Mouse (Mus musculus) ZHBTc4 (cell line): Measurements from ENCODE around the gene Lima1.
"Not testable (repeated sequence)": the region's sequence is repeated elsewhere in the genome, so short reads cannot be mapped to it uniquely, and the experiment has no call there.

ENCODE experiments used
- DNase-seq: peaks from one replicate; pipeline ENCODE4 v3.0.0-alpha.2; 2011; ENCODE audit warnings: low read depth, low spot score

Lima1 gene

DNA sequence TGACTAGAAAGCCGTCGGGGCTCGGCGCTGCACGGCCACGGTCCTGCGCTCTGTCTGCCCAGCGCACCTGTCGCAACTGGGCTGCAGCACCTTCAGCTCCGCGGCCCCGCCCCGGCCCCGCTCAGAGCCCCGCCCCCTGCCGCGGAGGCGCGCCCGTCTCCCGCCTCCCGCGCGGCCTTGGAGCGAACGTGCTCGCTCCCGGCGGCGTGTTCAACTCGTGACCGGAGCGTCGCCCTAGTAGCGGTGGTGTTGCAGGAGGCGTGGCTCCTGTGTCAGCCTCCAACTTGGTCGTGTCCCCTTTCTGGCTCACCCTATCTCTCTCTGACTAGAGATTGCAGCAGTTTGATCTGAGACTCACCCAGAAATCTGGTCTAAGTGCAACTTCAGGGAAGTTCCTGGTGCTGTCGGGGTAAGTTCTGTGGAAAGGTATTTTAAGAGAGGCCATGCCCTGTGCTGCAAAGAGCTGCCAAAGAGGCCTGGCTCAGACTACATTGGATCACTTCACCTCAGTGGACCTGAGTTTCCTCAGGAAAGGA is at the start of gene Lima1:
Gene Lima1 (minus strand): TSS at position 123 of the 536 bp plus-strand sequence.
- peak; percentile 98 for DNase-seq

DNA sequence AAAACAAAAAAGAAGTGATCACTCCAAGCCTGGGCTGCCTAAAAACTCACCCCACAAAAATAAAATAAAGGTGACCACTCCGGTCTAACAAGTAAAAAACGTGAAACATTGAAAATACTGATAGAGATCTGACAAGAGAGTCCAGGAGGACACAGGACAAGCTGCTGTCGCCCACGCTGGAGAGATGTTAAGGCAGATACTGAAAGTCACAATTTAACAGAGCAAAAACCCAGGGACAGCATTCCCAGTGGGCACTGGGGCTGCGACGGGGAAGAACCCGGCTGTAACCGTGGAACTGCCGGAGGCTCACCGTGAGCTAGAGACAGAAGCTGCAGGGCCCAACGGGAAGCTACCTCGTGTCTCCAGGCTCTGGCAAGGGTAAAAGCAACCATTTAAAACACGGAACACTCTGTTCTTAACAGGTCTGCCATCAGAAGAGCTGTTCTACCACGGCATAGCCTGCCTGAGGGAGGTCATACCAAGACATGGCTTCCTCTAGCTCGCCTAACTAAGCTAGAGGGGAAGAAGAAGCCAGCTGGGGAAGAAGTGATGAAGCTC is 44.4 kb upstream of the Lima1 start:
- no peak for DNase-seq

DNA sequence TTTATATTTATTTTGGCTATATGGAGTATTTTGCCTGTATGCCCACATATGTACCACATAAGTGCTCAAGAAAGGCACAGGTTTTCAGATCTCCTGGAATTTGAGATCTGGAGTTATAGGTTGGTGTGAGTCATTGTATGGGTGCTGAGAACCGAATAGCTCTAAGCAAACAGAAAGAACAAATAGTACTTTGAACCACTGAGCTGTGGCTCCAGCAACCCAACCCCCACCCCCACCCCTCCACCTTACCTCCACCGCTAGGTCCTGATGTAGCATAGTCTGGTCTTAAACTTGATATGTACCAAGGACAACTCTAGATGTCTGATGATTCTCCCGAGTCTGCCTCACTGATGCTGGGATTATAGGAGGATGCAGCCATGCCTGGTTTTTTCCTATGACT is 42.0 kb upstream of the Lima1 start:
- DNase-seq: no peak

DNA sequence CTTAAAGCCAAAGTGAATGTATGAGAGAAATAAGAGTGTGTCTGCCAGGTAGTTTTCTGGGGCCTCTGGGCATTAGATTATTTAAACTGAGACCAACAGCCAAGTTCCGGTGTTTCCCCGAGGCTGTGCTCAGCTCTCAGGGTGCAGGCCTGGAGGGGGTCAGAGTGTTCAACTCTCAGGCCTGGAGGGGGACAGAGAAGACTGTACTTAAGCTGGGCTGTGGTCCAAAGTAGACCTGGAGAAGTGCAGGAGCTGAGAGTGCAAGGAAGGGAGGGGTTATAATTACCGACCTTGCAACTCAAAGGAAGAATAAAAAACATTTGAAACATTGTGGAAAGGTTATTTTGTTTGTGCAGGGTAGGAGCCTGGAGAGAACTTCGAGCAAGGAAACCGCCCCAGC is 39.4 kb upstream of the Lima1 start:
- DNase-seq: no peak

- DNase-seq: no peak
Observed at GRCm38 (mm10) chr15:99911785-99912184, 36.5 kb upstream of the Lima1 start.

GRCm38 (mm10) chr15:99909339-99909996 is 34.2 kb upstream of the Lima1 start:
- DNase-seq: peak; percentile 93

GRCm38 (mm10) chr15:99907514-99907913 is 32.3 kb upstream of the Lima1 start:
- no peak for DNase-seq

- no peak for DNase-seq
Observed at GRCm38 (mm10) chr15:99907041-99907440, 31.8 kb upstream of the Lima1 start.

DNA sequence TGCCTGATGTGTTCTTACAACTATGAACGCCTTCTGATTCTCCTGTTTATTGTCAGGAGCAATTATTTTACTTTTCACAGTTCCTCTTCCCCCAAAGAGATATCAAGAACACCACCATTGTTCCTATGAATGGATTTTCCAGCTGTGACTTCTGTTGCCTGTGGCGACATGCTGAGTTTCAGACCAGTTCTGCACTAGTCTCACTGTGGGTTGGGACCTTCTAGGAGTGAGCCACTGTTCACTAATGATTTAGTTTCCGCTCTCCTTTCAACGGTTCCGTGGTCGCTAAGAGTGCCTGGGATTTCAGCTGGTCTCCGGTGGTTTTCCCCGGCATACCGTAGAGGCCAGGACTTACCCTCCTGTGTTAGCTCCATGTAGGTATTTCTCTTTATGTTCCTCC is 29.6 kb upstream of the Lima1 start:
- no peak for DNase-seq

GRCm38 (mm10) chr15:99904333-99904732 is 29.1 kb upstream of the Lima1 start:
- peak; percentile 86 for DNase-seq

DNA sequence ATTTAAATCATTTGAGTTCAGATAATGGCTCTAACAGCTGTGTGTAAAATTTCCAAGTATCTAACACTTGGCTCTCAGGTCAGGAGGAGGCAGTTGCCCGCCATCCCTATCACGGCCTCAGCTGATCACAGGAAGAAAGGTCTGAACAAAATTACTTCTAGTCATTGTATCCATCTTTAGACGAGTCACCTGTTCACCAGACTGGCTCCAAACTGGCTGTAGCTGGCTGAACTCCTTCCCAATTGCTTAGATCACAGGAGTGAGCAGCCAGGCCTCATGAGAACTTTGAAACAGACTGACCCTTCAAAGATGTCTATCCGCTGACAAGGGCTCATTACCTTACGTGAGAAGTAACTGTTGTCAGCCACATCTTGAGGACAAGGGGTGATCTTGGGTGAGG is 28.0 kb upstream of the Lima1 start:
- DNase-seq: no peak

- DNase-seq: no peak
Observed at GRCm38 (mm10) chr15:99902786-99903185, 27.5 kb upstream of the Lima1 start.

DNA sequence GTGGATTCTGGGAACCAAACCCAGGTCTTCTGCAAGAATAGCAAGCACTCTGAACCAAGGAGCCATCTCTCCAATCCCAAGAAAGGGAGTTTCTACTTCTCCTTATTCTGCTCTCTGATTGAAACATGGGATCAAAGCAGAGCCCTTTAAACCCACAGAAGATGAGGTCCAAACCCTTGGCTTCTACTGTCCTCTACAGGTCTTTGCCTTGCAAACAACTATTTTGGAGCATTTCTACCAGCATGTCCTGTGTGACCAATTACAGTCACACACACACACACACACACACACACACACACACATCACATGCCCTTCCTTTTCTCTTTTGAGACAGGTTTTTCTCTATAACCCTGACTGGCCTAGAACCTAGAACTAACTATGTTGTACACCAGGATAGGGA is 21.4 kb upstream of the Lima1 start:
- DNase-seq: no peak

- DNase-seq: no peak
Observed at GRCm38 (mm10) chr15:99891355-99891754, 16.1 kb upstream of the Lima1 start.

DNA sequence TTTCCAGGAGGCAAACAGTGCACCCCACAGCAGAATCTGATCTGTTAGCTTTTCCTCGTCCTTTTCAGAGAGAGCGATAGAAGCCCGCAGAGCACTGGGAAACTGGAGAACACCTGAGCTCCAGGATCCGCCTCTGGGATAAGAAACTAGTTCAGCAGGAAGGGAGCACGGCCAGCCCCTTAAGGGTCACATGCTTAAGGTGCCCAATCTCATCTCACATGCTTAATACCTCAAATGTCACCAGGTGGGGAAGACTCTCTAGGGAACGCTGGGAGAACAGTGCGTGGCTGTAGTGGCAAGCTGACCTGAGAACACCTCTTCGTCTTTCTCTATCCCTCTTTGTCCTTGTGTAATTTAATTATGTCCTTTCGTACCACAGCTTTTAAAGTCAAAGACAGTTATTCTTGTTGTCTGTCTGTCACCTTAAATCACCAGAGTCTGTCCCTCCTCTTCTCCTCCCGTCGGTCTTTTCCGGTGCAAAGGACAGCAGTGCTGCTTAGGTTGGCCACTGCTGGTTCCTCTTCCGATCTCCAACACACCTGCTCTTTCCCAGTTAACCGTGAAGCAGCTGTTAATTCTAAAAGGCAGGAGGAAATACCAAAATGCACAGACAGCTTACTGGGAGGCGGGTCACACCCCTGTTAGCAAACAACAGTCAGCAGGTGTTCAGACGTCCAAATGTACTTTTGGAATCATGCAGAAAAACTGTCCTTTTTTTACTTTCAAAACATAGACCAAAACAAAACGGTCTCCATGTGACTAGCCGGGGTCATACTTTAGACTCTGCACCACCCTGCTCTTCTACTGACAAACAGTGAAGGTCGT is 15.4 kb upstream of the Lima1 start:
- DNase-seq: peak; percentile 47

DNA sequence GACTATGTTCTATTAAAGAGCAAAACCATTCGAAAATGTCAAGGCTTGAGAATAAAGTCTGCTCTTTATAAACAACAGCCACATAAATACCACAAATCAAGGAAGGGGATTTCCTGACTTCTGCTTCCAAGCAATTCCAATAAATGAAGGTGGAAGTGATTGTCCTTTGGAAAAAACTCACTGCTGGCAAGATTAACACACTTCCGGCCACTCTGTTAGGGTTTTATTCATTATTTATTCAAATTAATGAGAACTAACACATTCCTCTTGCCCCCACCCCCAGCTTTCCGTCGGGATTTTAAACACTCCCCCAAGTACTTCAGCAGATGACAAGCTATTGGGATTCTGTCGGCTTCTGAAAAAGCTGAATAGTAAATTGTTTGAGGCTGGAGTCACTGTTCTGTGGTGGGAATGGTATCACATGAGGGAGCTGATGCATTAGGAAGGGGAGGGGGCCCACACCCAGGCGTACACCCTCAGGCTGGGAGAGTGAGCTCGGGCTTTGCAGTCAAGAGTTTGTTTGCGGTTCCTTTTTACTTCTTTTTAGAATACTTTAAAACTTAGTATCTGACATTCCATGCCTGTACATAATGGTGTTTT is 14.1 kb upstream of the Lima1 start:
- no peak for DNase-seq

DNA sequence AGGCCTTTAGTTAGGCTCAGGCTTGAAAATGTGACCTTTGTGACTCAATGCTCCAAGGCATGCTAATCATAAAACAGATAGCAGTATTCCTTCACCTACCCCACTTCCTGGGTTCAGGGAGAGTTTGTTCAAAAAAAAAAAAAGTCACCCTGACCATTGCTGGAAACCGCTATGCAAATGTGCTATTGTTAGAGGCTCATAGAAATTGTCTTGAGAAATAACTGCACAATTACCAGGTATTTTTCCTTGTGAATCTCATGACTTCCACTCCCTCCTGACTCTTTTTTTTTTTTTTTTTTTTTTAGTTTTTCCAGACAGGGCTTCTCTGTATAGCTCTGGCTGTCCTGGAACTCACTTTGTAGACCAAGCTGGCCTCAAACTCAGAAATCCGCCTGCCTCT is 11.9 kb upstream of the Lima1 start:
- DNase-seq: not testable (repeated sequence)

DNA sequence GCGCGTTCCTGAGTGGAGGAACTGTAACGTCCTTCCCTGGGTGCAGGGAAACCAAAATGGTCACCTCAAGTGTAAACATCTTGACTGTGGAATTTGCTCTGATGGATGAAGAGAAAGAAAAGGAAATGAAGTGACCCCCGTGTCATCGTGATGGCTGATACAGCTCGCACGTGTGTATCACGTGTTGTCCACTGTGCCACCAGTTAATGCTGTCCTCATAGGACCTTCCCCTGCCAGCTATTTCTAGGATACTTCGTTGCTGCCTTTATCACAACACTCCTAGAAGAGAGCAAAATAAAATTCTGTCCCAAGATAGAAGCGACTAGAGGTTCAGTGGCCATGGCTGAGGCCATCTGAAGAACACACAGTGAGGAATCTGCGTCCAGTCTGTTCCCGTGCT is 8.8 kb upstream of the Lima1 start:
- DNase-seq: no peak

- DNase-seq: no peak
Observed at GRCm38 (mm10) chr15:99878541-99878940, 3.3 kb upstream of the Lima1 start.

DNA sequence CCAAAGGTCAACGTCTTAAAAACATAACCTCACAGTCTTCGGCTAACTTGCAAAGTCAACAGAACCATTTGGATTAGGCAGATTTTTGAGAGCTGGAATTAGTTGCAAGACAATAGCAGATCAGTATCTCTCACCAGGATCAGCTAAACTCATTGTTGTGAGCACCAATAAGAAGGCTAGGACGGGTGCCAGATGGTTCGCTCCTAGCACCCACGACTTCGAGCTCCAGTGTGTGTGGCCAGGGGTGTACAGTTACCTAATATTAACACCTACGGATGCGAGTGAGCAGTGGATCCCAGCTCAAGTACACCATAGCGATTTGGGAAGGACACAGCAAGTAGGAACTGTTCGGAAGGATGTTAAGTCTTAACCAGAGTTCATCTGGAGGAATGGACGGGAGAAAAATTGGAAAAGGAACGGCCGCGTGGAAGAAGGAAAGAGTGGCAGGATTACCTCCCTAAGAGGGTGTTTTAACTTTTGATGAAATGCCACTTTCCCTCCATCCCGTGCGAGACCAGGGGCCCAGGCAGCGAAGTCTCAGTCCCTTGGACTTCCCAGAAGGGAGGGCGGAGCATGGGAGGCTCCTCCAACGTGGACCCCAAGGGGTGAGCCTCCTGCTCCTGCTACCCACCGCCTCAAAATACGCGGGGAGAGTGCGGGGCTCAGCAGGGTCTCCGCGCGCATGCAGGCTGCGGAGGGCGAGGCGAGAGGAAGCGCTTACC is 483 bp downstream of the Lima1 start:
- peak; percentile 74 for DNase-seq

GRCm38 (mm10) chr15:99872543-99872942 is 2.7 kb downstream of the Lima1 start:
- DNase-seq: peak; percentile 91

GRCm38 (mm10) chr15:99867654-99868053 is 7.6 kb downstream of the Lima1 start:
- DNase-seq: no peak
